Mouse (Mus musculus) adrenal gland, postnatal 25 days (tissue): ENCODE measurements around the gene Kcna6. TPM values are rescaled to one million over a fixed set of nuclear protein-coding genes. Genes with fewer than 3 reads are reported as not detected.

Experiments
- DNase-seq: peaks from one replicate; pipeline ENCODE4 v3.0.0; 2021; ENCODE audit warnings: mixed read lengths
- total RNA-seq: library from RNA; stranded (reverse); gene quantifications from 2 replicates; pipeline ENCODE4 v1.2.3, GENCODE M21; 2021

The Kcna6 gene
- total RNA-seq, 1 experiment from 2014 or later = 1.6 TPM

DNA sequence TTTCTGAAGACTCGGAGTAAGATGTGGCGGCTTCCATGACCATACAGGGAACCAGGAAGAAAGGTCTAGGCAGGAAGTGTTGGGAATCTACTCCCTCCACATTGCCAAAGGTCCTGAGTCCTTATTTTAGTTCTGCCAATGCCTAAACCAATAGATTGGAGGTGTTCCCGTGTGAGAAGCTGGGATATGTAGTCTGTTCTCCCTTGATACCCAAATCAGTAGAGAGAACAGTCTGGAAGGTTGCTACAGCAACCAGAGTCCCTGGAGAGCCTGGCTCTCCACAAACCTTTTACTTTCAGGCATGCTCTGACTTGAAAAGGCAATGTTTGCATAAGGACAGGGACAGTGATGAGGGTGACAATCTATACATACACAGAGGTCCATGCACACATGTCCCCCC is 4.7 kb downstream of the Kcna6 start:
- DNase-seq = no peak

DNA sequence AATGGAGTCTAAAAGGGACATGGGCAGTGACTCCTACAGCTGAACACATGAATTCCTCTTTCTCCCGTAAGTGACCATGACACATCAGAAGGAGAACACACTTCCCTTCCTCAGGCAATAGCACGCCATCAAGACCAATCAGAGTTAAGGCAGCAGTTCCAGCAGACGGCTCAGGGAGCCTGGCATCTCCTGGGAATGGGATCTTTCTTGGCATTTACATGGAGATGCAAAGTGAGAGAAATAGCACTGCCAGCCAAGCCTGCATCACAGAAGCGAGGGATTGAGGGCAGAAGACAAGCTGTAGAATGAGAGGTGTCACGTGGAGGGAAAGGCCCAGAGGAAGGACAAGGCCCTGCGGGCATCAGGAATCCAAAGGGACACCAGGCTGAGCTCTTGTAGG is 7.8 kb downstream of the Kcna6 start:
- no peak for DNase-seq

DNA sequence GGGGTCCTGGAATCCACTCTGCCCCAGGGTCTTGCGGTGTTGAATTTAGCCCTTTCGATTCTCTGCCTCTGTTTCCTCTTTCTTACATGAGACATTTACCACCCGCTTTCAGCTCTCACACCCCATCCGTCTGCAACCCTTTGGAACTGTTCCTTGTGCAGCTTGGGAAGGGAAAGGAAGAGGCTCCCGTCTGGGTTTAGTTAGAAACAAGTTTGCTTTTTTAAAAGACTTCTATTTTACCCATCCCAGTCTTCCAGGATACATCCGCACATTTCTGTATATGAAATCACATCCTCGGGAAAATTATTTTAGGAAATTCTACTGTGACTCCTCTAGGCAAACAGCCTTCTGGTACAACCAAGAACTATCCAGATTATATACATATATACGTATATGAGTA is 11.7 kb downstream of the Kcna6 start:
- DNase-seq = no peak

DNA sequence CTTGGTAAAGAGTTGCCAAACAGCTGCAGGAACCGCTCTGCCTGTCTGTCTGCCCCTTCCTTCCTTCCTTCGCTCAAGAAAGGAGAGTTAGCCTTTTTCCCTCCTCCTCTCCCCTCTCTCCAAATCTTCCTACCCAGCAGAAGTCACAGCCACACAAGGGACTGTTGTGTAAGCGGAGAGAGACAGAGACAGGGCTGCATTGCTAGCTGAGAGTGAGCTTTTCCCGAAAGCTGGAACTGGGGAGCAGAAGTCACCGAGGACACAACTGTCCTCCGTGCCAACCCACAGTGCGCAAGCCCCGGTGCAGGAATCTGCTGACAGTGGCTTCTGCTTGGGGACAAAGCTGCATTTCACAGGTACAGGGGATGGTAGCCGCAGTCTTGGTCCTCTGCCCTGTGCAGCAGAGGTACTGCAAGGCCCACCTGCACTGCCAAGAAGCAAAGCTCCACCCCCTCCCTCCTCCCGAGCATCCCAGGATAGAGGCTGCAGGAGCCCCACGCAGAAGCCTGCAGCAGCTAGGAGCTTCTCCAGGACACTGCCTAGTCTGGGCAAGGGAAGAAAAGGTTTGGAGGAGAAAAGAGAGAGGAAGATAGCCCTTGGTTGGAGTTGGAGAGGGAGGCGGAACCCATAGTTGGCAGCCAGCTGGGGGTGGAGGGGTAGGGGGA is 21.9 kb downstream of the Kcna6 start:
- no peak for DNase-seq

DNA sequence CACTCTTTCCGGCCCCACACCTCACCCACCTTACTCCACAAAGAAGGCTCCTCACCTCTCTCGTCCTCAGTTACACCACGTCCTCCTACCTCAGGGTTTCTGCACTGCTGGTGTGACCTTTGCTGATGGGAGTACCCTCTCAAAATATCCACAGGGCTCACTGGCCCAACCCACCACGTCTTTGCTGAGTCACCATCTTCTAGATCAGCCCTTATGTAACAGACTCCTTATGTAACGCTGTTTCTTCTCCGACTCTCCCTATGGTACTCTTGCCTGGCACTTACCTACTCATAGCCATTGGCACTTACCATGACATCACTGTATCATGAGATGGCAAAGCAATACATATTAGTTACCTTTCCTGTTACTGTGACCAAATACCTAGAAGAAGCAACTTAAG is 27.9 kb downstream of the Kcna6 start:
- DNase-seq = no peak

DNA sequence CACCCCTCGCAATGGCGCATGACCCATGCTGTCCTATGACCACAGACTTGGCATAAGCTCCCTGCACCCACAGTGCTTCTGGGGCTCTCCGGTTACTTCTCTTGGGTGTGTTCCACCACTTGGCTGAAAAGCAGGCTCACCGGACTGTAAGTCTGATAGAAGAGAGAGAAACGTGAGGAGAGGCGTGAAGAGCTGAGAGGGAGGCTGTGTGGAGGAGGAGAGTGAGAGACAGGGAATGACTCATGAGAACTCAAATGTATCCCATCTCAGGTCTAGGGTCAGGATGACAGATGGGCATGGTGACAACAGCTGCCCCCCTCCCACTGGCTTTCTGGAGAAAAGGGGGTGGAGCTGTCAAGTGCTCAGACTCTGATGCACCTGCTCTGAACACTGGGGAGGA is 34.5 kb downstream of the Kcna6 start:
- DNase-seq = no peak

DNA sequence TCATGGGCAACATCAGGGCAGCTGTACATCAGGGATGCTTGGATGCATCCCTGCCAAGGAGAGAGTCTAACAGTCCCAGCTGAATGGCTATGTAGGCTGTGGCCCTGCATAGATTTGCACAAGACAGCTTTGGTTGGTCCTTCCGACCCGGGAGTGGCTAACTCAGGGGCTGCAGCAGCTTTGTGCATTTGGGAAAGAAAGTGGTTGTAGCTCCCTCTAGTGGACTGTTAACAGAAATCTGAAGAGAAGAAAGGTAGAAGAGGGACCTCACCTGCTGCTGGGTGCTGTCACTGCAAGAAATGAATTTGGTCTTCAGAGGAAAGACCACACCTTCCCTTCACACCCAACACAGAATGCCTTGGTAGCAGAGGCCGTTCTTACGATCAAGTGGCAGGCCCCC is 36.0 kb downstream of the Kcna6 start:
- no peak for DNase-seq

DNA sequence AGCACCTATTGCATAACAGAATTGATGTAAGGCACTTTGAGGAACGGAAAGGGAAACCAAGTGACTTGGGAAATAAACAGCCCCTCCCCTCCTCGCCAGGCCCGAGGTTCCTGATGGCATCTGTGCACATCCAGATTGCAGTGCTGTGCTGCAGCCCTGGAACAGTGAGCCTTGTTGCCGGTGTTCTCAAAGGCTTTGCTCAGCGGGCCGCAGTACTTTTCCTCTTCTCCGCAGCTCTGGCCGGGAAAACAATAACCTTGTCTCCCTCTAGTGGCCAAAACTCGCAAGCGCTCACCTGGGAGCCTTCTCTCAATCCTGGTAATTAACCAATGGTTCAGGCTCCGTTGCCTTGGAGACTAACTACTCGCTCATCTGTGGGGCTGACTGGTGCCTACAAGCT is 38.4 kb downstream of the Kcna6 start:
- DNase-seq = peak; percentile 68

DNA sequence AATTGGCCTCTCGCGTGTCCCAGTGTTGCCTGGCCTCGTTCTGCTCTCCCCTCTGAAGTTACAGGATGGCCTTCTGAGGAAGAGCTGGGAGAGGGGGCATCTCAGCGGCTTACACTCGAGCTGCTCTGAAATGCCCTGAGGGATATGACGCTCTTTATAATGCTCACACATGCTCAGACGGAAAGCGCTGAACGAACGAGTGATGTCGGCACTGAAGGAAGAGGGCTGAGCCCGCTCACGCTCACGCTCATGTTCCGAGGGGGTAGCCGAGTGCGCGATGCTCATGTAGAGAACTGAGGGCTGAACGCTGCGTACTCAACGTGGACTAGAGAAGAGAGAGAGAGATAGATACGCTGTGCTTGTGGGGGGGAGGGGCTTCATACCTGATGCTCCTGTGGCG is 39.3 kb downstream of the Kcna6 start:
- DNase-seq = no peak

DNA sequence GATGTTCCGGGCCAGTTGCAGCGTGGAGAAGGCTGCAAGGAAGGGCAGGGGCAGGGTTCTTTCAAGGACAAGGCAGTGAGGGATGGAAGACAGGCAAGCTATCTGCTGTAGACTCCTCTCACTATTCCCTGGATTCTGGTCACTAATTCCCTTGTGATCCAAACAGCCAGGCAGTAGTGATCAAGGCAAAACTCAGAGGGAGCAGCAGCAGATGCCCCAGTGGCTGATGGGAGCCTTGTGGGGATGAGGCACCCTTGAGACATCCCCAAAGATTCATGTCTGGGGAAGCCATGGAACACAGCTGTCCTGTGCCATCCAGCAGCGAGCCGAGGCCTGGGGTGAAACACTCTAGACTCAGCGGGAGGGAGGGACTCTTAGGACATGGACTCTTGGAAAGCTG is 40.5 kb downstream of the Kcna6 start:
- no peak for DNase-seq

DNA sequence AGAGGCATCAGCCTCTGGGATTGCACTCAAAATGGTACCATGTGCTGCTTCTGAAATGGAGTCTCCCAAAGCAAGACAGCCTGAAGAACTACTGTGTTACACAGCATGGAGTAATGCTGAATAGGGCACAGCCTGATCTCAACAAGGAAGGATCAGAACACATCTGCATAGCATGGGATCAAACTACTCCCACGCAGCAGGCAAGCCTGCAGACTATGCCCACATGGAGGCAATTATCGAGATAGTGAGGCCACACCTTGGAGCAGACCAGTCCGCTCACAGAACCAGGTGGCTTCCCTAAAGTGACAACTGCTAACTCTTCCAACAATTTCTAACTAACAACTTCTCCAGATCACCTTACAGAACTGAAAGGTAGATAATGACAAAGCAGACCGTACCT is 53.4 kb downstream of the Kcna6 start:
- no peak for DNase-seq

DNA sequence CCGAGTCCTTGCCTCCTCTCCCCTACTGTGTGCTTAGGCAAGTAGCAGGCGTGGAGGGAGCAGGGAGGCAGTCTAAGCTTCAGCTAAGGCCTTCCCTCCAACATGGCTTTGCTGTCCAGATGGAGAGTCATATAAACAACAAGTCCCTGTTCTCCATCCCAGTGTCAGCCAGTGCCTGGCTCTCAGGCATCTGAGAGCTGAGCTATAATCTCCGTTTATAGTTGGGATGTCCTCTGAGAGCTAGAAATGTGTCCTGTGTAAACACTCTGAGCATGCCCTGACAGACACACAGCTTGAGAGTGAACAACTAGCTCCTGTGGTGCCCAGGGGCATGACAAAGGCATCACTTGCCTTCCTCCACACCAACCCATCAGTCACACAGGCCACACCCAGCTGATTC is 55.3 kb downstream of the Kcna6 start:
- DNase-seq = no peak

DNA sequence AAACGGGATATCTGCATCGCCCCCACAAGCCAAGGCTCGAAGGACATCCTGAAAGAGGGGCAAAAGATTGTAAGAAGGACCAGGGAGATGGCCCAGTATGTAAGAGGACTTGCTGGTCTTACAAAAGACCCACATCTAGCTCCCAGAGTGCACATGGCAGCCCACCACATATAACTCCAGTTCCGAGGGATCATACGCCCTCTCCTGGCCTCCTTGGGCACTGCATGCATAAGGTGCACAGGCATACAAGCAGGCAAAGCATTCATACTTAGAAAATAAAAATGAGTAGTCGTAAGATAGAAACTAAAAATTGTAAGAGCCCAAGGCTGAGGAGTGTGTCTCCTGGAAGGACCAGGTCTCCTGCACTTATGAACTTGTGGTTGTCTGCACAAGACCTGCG is 61.5 kb downstream of the Kcna6 start:
- DNase-seq = peak; percentile 4

DNA sequence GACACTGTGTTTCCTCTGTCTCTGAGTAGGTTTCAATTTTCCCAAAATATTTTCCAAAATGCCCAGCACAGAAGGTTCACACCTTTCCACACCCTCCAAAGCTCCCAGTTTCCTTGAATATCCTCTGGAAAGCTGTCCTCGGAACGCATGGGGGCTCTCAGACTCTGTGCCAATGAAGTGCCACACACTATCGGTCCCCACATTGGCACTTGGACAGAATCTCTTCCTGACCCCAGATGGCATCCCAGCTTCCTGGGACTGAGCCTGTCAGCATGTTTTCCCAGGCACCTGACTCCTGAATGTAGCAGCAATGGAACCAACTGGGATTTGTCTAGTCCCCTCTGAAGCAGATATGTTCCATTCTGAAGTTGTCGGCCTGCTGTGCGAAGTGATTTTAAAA is 73.5 kb downstream of the Kcna6 start:
- no peak for DNase-seq

DNA sequence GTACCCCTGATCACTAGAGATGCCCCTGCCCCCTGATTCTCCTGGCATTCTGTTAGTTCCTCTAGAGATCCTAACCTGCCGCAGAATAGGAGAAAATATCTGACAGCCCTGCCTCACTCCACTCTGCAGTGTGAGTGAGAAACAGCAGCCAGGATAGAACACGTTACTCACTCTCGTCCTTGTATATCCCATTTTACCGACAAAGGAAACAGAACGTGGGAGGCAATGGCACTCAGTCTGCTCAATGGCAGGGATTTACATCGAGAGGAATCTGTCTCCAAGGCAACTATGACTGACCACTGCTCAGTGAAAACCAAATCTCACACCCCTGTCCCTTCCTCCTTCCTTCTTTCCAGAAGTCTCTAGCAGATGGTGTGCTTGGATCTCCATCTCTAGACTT is 74.4 kb downstream of the Kcna6 start:
- no peak for DNase-seq

DNA sequence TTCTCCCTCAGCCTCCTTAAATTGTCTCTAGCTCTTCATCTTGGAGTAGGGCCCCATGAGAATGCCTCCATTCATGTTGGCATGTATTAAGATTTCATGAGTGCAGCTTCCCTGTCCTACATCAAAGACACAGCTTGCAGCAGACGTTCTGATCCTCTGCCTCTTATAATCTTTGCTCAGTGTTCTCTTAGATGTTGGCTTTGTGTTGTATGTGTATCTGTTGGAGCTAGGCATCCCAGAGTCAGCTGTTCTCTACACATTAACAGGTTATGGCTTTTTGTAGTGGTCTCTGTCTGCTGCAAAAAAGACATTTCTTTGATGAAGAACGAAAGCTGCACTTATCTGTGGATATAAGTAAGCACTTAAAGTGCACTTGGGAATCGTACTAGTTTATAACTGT is 75.9 kb downstream of the Kcna6 start:
- no peak for DNase-seq

Other genes with a start within 250 kb of the Kcna6 start
- gene Kcna5, start 205.3 kb downstream of the Kcna6 start, total RNA-seq = 1.7 and 3.5 TPM in 2 replicates
- gene Kcna1, start 94.3 kb downstream of the Kcna6 start, total RNA-seq = 1.1 and 1.2 TPM in 2 replicates
- gene Ndufa9, start 108.5 kb upstream of the Kcna6 start, total RNA-seq = 182 and 198 TPM in 2 replicates
- not detected in 2 replicates for gene Akap3, start 112.4 kb upstream of the Kcna6 start, total RNA-seq
- gene Dyrk4, start 181.2 kb upstream of the Kcna6 start, total RNA-seq = not detected in 2 replicates
- 3.7 and 5.9 TPM in 2 replicates for gene Rad51ap1, start 198.9 kb upstream of the Kcna6 start, total RNA-seq
- 24.7 and 25.1 TPM in 2 replicates for gene D6Wsu163e, start 199.3 kb upstream of the Kcna6 start, total RNA-seq